Mouse (Mus musculus): ENCODE results near the gene Slfn5. TPM values are rescaled to one million over a fixed set of nuclear protein-coding genes. Genes with fewer than 3 reads are reported as not detected.

Gene Slfn5
- polyA plus RNA-seq, 1 experiment from 2014 or later: 4.5 TPM

DNA sequence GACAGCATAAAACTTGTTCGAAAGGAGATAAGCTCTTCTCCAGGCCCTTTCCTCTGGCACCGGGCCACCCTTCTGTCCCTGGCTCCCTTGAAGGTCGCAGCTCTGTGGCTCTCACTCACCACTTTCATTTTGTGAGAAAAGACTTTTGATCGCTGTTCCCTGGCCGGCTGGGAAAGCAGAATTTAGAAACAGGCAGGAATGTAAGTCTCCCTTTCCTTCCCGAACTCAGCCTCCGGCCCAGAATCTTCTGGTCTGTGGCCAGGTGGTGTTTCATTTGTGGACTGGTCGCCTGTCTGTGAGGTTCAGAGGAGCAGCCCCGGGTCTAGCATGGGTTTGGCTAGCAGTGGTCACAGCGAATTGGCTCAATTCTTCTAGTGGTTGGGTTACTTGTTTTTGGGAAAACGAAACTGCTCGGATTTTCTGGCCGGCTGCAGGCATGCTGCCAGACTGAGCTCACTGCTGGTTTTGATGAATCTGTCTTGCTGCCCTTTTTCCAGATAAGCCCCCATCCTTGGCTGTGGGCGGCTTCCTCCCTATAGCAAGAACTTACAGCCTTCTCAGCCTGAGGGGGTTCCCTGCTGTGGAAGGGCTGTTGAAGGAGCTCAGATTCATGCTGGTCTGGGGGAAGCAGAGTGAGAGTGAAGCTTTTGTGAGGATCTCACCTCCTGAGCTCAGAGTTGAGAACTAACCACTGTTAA lies 40.5 kb downstream of the Slfn5 start, which contains the start of gene Slfn9:
TSS of gene Slfn9 (minus strand) at position 362 of the 698 bp plus-strand sequence.
- H3K4me3 ChIP-seq (ENCODE audit: low read depth, low read length): peak within 1 kb of the TSS; percentile 53
- WGBS (ENCODE audit: insufficient replicate concordance): 5% methylated on average over 14 of the region's 14 CpGs
- H3K4me1 ChIP-seq (ENCODE audit: insufficient read depth): peaks cover 17% of the 10 kb centered on the region
- peak within 1 kb of the TSS; percentile 71 for H3K4me2 ChIP-seq (ENCODE audit: low read depth, low read length)
- no peaks in the 10 kb centered on the region for H3K36me3 ChIP-seq (replicated peaks; ENCODE audit: insufficient read depth, low read length)
- peak; percentile 68 for ATAC-seq
- peak within 1 kb of the TSS; percentile 56 for H3K9ac ChIP-seq (replicated peaks)
- TF ChIP-seq CTCF (IDR thresholded peaks at IDR 0.05; ENCODE audit: low read depth): no peak
- no peak for TF ChIP-seq EP300 (IDR thresholded peaks at IDR 0.05; ENCODE audit: low read depth)
- DNase-seq: peak; percentile 52
- H3K27ac ChIP-seq (ENCODE audit: low read depth): peak within 1 kb of the TSS; percentile 44
- no peaks in the 10 kb centered on the region for H3K9me3 ChIP-seq (ENCODE audit: low read length)
- H3K27me3 ChIP-seq (ENCODE audit: insufficient read depth, low read length): no peaks in the 10 kb centered on the region

DNA sequence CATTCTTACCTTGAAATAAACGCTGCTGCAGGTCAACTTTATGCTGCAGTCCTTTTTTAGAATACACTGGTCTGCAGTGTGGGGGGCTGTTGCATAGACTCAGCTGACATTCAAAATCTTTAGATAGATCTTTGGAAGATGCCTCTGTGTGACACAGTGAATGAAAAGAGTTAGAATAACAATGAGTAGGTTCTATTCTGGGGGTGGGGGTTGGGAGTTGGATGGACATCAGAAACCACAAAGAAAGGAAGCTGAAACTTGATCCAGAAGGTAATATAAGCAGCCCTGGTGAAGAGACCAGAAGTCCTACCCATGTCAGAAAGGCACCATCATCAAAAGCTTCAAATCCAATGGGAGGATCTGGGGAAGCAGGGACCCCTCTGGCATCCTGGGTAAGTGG lies 62.2 kb downstream of the Slfn5 start:
- no peak overlapping the region for H3K27ac ChIP-seq (ENCODE audit: low read depth)
- no peaks in the 10 kb centered on the region for H3K9me3 ChIP-seq (ENCODE audit: low read length)
- no peak for DNase-seq
- H3K9ac ChIP-seq (replicated peaks): no peak overlapping the region
- no peaks in the 10 kb centered on the region for H3K36me3 ChIP-seq (replicated peaks; ENCODE audit: insufficient read depth, low read length)
- no peak for ATAC-seq
- H3K27me3 ChIP-seq (ENCODE audit: insufficient read depth, low read length): no peaks in the 10 kb centered on the region
- H3K4me1 ChIP-seq (ENCODE audit: insufficient read depth): no peaks in the 10 kb centered on the region
- TF ChIP-seq CTCF (IDR thresholded peaks at IDR 0.05; ENCODE audit: low read depth) (no peak), EP300 (IDR thresholded peaks at IDR 0.05; ENCODE audit: low read depth) (no peak)
- no peak overlapping the region for H3K4me3 ChIP-seq (ENCODE audit: low read depth, low read length)
- WGBS (ENCODE audit: insufficient replicate concordance): 58% methylated on average over 1 of the region's 1 CpGs
- no peak overlapping the region for H3K4me2 ChIP-seq (ENCODE audit: low read depth, low read length)

Small RNA genes within 50 kb of the gene (microRNA-seq; reads per million reads assigned to microRNA genes)
- gene Mir7679: not detected

Other genes with a start within 250 kb of the Slfn5 start
- 0.28 and 0.32 TPM in 2 replicates for gene Cct6b, start 187.0 kb upstream of the Slfn5 start, polyA plus RNA-seq (2015; fragmentation: Nextera tagmentation; extraction: Ambion mirVana)
- 11.8 and 11.9 TPM in 2 replicates for gene Zfp830, start 187.0 kb upstream of the Slfn5 start, polyA plus RNA-seq (2015; fragmentation: Nextera tagmentation; extraction: Ambion mirVana)
- 4.8 TPM in 2 replicates for gene Lig3, start 170.2 kb upstream of the Slfn5 start, polyA plus RNA-seq (2015; fragmentation: Nextera tagmentation; extraction: Ambion mirVana)
- 10.1 and 11.3 TPM in 2 replicates for gene Rffl, start 80.1 kb upstream of the Slfn5 start, polyA plus RNA-seq (2015; fragmentation: Nextera tagmentation; extraction: Ambion mirVana)
- 3.4 and 4.4 TPM in 2 replicates for gene Rad51d, start 60.7 kb upstream of the Slfn5 start, polyA plus RNA-seq (2015; fragmentation: Nextera tagmentation; extraction: Ambion mirVana)
- gene Fndc8, start 59.2 kb upstream of the Slfn5 start, polyA plus RNA-seq (2015; fragmentation: Nextera tagmentation; extraction: Ambion mirVana): 0.28 and 0.30 TPM in 2 replicates
- gene Nle1, start 42.9 kb upstream of the Slfn5 start, polyA plus RNA-seq (2015; fragmentation: Nextera tagmentation; extraction: Ambion mirVana): 9.1 and 9.2 TPM in 2 replicates
- gene Unc45b, start 40.8 kb upstream of the Slfn5 start, polyA plus RNA-seq (2015; fragmentation: Nextera tagmentation; extraction: Ambion mirVana): 1.6 TPM in 2 replicates
- gene Slfn9, start 40.5 kb downstream of the Slfn5 start, polyA plus RNA-seq (2015; fragmentation: Nextera tagmentation; extraction: Ambion mirVana): 1.8 and 2.2 TPM in 2 replicates
- 0.76 and 1.0 TPM in 2 replicates for gene Slfn8, start 69.5 kb downstream of the Slfn5 start, polyA plus RNA-seq (2015; fragmentation: Nextera tagmentation; extraction: Ambion mirVana)
- 22.3 and 22.7 TPM in 2 replicates for gene Slfn2, start 113.8 kb downstream of the Slfn5 start, polyA plus RNA-seq (2015; fragmentation: Nextera tagmentation; extraction: Ambion mirVana)
- 2.6 and 2.8 TPM in 2 replicates for gene Slfn1, start 165.5 kb downstream of the Slfn5 start, polyA plus RNA-seq (2015; fragmentation: Nextera tagmentation; extraction: Ambion mirVana)
- 2.7 and 3.1 TPM in 2 replicates for gene Slfn4, start 223.8 kb downstream of the Slfn5 start, polyA plus RNA-seq (2015; fragmentation: Nextera tagmentation; extraction: Ambion mirVana)
- gene Slfn3, start 240.0 kb downstream of the Slfn5 start, polyA plus RNA-seq (2015; fragmentation: Nextera tagmentation; extraction: Ambion mirVana): 0.77 and 1.1 TPM in 2 replicates

Measured in liver, postnatal 0 days (tissue).